Mouse (Mus musculus) sigmoid colon, adult 10 weeks (tissue): ENCODE results near the gene Vgf. TPM values are rescaled to one million over a fixed set of nuclear protein-coding genes. Genes with fewer than 3 reads are reported as not detected.

Experiments
- polyA plus RNA-seq: library from polyadenylated mRNA; stranded (reverse); fragments of 350-450 nt; fragmentation: Illumina TruSeq; extraction: RNeasy Lipid Tissue Mini Kit (QIAGEN cat#74804); gene quantifications from one replicate; pipeline ENCODE4 v1.2.3, GENCODE M21; 2014; ENCODE audit warnings: low read depth, low replicate concordance

The Vgf gene
- polyA plus RNA-seq, result not detected

GRCm38 (mm10) chr5:137026092-137026491 lies at the start of gene Vgf:
TSS of gene Vgf (plus strand) at chr5:137026392.

DNA sequence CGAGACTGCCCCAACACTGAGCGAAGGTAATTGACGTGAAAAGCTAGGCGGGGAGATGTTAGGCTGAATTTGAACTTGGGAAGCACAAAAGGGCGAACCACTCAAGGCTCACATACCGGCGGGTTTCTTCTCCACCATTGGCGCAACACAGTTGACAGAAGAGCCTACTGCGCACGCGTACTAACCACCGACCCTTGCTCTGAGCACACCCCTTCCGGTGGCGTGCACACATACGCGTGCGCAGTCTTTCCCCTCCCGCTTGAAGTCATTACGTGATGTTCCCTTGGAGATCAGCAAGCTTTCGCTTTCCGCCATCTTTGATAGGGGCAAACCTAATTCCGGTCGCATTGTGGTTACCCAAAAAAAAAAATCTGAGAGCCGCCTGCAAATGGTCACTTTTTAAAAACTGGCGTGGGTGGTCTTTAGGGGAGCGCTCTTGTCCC lies 39.5 kb upstream of the Vgf start, which contains the start of gene Plod3:
Gene Plod3 (plus strand): TSS at position 325 of the 443 bp plus-strand sequence.

DNA sequence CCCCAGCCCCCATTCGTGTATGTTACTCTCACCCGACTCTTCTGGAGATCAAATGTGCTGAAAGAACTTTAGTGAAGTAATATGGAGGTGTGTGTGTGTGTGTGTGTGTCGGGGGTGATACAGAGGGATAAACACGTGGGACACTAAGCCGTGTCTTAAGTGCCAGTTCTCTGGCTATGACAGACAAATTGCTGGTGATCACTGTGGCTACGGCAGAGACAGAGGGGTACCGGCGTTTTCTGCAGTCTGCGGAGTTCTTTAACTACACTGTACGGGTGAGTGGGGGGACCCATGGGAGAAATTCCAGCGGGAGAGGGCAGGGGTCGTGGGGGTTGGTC lies 38.3 kb upstream of the Vgf start, which contains the start of gene Znhit1:
Gene Znhit1 (minus strand): TSS at position 88 of the 338 bp plus-strand sequence.

DNA sequence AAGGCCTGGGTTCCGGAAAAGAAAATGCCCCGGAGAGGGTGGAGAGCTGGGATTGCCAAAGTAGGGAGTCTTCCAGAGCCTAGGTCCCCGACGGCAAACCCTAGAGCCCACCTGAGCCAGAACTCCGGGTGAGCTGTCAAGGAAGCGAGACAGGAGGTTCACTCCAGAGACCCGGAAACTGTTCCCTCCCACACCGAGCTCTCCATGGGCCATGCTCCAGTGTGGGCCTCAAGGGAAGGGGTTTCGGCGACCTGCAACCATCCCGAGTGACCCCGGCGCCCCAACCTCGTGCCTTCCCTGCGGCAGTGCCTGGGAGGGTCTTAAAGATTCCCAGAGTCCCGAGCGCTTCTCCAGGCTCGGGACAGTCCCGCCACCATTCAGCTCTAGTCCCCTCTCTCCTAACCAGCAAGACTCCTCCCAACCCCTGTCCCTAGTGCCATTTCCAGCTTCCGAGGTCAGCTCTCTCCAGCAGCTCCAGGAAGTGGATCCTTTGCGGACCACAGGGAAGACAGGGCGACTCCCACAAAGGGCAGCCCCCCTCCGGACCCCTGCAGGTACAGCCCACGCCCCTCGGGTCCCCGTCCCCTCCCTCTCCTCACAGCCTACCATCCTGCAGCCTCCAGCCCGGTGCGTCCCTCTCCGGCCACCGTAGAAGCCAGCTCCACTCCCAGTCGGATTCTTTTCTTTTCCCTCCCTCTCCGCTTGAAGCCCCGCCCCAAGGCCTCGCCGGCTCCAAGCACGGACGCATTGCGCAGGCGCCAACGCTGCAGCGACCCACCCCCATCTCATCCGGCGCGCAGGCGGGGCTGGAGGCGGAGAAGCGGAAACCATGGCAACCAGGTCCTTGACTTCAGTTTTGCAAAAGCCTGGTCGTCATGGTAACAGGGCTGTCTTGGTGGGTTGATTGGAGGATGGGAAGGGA lies 19.5 kb downstream of the Vgf start, which contains the start of gene Ap1s1:
Gene Ap1s1 (minus strand): TSS at position 734 of the 922 bp plus-strand sequence.

DNA sequence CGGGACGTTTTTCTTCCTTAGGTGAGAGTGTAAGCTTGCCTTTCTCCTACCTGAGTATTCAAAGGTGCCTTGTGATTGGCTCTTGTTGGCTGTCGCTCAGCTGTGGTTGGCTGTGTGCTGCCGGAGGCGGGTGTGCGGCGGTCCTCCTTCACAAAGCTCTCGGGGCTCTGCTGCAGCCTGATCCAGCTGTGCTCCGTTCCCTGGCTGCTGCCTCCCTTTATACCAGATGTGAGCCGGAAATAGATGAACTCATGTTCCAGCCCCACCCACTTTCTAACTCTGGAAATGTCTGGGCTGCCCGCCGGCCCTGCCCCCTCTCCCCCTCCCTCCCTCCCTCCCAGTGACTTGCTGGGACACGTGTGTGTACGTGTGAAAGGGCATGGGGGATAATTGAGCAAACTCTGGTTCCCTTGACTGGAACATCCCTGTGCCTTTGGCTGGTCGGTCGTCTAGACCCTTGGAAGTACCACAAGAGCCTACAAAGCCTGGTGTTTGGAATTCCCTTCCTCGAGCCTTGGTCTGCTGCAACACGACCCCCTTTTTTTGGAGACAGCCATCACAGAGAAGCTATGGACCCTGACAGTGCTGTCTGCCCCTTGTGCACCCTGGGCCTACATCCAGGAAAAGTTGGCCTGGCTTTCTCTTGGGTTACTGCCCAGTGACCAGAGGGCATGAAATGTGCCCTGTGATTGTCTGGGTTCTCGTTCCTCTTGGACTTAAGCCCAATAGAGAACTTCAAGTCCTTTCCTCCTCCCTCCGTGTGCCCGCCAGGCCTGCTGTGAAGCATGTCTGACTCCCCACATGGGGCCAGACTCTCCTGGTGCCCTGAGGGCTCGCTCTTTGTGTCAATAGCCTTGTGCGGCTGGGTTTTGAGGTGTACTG lies 46.1 kb downstream of the Vgf start, which contains the start of gene Serpine1:
Gene Serpine1 (minus strand): TSS at position 190 of the 882 bp plus-strand sequence.

Other genes starting within 250 kb of the Vgf start
- not detected for gene Col26a1, start 143.2 kb upstream of the Vgf start, polyA plus RNA-seq
- 3.7 TPM for gene Ift22, start 118.2 kb upstream of the Vgf start, polyA plus RNA-seq
- gene Fis1, start 73.1 kb upstream of the Vgf start, polyA plus RNA-seq, result 9.0 TPM
- 26.5 TPM for gene Cldn15, start 59.8 kb upstream of the Vgf start, polyA plus RNA-seq
- 0.66 TPM for gene Plod3, start 39.4 kb upstream of the Vgf start, polyA plus RNA-seq
- 2.3 TPM for gene Znhit1, start 38.4 kb upstream of the Vgf start, polyA plus RNA-seq
- 24.8 TPM for gene Ap1s1, start 19.7 kb downstream of the Vgf start, polyA plus RNA-seq
- 2.5 TPM for gene Serpine1, start 45.9 kb downstream of the Vgf start, polyA plus RNA-seq
- 31.6 TPM for gene Trim56, start 89.8 kb downstream of the Vgf start, polyA plus RNA-seq
- 1,955 TPM for gene Muc3, start 122.9 kb downstream of the Vgf start, polyA plus RNA-seq
- 39.4 TPM for gene Muc3a, start 186.0 kb downstream of the Vgf start, polyA plus RNA-seq